Mouse (Mus musculus) forebrain, embryonic 15.5 days (tissue): ENCODE data around the gene Dazl. TPM values are rescaled to one million over a fixed set of nuclear protein-coding genes. Genes with fewer than 3 reads are reported as not detected.

ENCODE experiments used
- ATAC-seq: fragments of 200-750 bp; cut with Nextera tagmentation; replicated peaks from 2 replicates; pipeline ENCODE4 v1.8.0; 2017; ENCODE audit warnings: mild to moderate bottlenecking, moderate TSS enrichment, moderate library complexity
- H3K27ac ChIP-seq: fragments of 300-500 bp; sonication (generic); replicated peaks from 2 replicates; pipeline ENCODE4 v1.5.1; 2015; ENCODE audit warnings: mild to moderate bottlenecking, inconsistent platforms
- H3K27me3 ChIP-seq: fragments of 300-500 bp; sonication (generic); 2 replicates; pipeline ENCODE4 v1.6.1; 2015; ENCODE audit warnings: inconsistent platforms
- H3K36me3 ChIP-seq: fragments of 300-500 bp; sonication (generic); 2 replicates; pipeline ENCODE4 v1.6.1; 2015; ENCODE audit warnings: mild to moderate bottlenecking, inconsistent platforms
- H3K4me1 ChIP-seq: fragments of 300-500 bp; sonication (generic); 2 replicates; pipeline ENCODE4 v1.6.1; 2015; ENCODE audit warnings: inconsistent platforms
- H3K4me2 ChIP-seq: fragments of 300-500 bp; sonication (generic); replicated peaks from 2 replicates; pipeline ENCODE4 v1.6.1; 2015; ENCODE audit warnings: mild to moderate bottlenecking, inconsistent platforms
- H3K4me3 ChIP-seq: fragments of 300-500 bp; sonication (generic); 2 replicates; pipeline ENCODE4 v1.5.1; 2015; ENCODE audit warnings: mild to moderate bottlenecking, inconsistent platforms
- H3K9ac ChIP-seq: fragments of 300-500 bp; sonication (generic); replicated peaks from 2 replicates; pipeline ENCODE4 v1.6.1; 2015; ENCODE audit warnings: mild to moderate bottlenecking, inconsistent platforms
- H3K9me3 ChIP-seq: fragments of 300-500 bp; sonication (generic); 2 replicates; pipeline ENCODE4 v1.6.1; 2016; ENCODE audit warnings: inconsistent platforms
- WGBS: fragments of 180-500 bp; shearing (Covaris S2); methylation state at CpG from one replicate; pipeline ENCODE4 v1.1.7; 2015; ENCODE audit warnings: mixed read lengths; 5-methylcytosine and 5-hydroxymethylcytosine counted together
- polyA plus RNA-seq: library from polyadenylated mRNA; unstranded; fragments of >200 nt; fragmentation: Nextera tagmentation; extraction: Ambion mirVana; gene quantifications from 2 replicates; pipeline ENCODE4 v1.2.1, GENCODE M21; 2015

Dazl gene
- polyA plus RNA-seq, 1 experiment from 2014 or later, result 0.84 TPM

GRCm38 (mm10) chr17:50260856-50261255 lies 32.6 kb downstream of the Dazl start:
- H3K4me1 ChIP-seq, result no peaks in the 10 kb centered on the region
- no peak overlapping the region for H3K4me2 ChIP-seq
- no peak overlapping the region for H3K27ac ChIP-seq
- no peak overlapping the region for H3K9ac ChIP-seq
- no peaks in the 10 kb centered on the region for H3K9me3 ChIP-seq
- no peak for ATAC-seq
- H3K36me3 ChIP-seq, result no peaks in the 10 kb centered on the region
- H3K27me3 ChIP-seq, result no peaks in the 10 kb centered on the region
- H3K4me3 ChIP-seq, result no peak overlapping the region
- WGBS, result 87% methylated on average over 6 of the region's 6 CpGs

- Histone ChIP-seq H3K27me3 (no peaks in the 10 kb centered on the region), H3K36me3 (no peaks in the 10 kb centered on the region), H3K9ac (no peak overlapping the region), H3K4me3 (no peak overlapping the region), H3K27ac (no peak overlapping the region), H3K4me2 (no peak overlapping the region), H3K4me1 (no peaks in the 10 kb centered on the region), H3K9me3 (no peaks in the 10 kb centered on the region)
- ATAC-seq, result no peak
- 79% methylated on average over 6 of the region's 6 CpGs for WGBS
These were observed 46.8 kb downstream of the Dazl start for GRCm38 (mm10) chr17:50246605-50247004.

GRCm38 (mm10) chr17:50244675-50245074 lies 48.8 kb downstream of the Dazl start:
- H3K9me3 ChIP-seq, result no peaks in the 10 kb centered on the region
- no peak overlapping the region for H3K9ac ChIP-seq
- H3K27ac ChIP-seq, result no peak overlapping the region
- no peak overlapping the region for H3K4me2 ChIP-seq
- no peaks in the 10 kb centered on the region for H3K36me3 ChIP-seq
- ATAC-seq, result no peak
- H3K4me1 ChIP-seq, result no peaks in the 10 kb centered on the region
- no peak overlapping the region for H3K4me3 ChIP-seq
- no peaks in the 10 kb centered on the region for H3K27me3 ChIP-seq
- 78% methylated on average over 4 of the region's 4 CpGs for WGBS

GRCm38 (mm10) chr17:50243326-50243725 lies 50.1 kb downstream of the Dazl start:
- no peaks in the 10 kb centered on the region for H3K36me3 ChIP-seq
- WGBS, result 91% methylated on average over 11 of the region's 11 CpGs
- no peak for ATAC-seq

GRCm38 (mm10) chr17:50237818-50238610 lies 55.4 kb downstream of the Dazl start:
- Histone ChIP-seq H3K9ac (no peak overlapping the region), H3K9me3 (no peaks in the 10 kb centered on the region), H3K4me1 (peaks cover 17% of the 10 kb centered on the region), H3K27ac (no peak overlapping the region), H3K4me3 (no peak overlapping the region), H3K36me3 (no peaks in the 10 kb centered on the region), H3K27me3 (no peaks in the 10 kb centered on the region), H3K4me2 (no peak overlapping the region)
- WGBS, result 60% methylated on average over 11 of the region's 11 CpGs
- ATAC-seq, result peak; percentile 23

More at GRCm38 (mm10) chr17:50243326-50243725, 50.1 kb downstream of the Dazl start:
- Histone ChIP-seq H3K4me1 (no peaks in the 10 kb centered on the region), H3K27me3 (no peaks in the 10 kb centered on the region), H3K9ac (no peak overlapping the region), H3K27ac (no peak overlapping the region), H3K9me3 (no peaks in the 10 kb centered on the region), H3K4me3 (no peak overlapping the region), H3K4me2 (no peak overlapping the region)

- WGBS, result 6% methylated on average over 8 of the region's 8 CpGs
- H3K9ac ChIP-seq, result no peak overlapping the region
- H3K4me1 ChIP-seq, result peaks cover 17% of the 10 kb centered on the region
- H3K36me3 ChIP-seq, result no peaks in the 10 kb centered on the region
- ATAC-seq, result peak; percentile 90
- H3K4me3 ChIP-seq, result no peak overlapping the region
- no peaks in the 10 kb centered on the region for H3K27me3 ChIP-seq
- H3K27ac ChIP-seq, result peak overlapping the region; percentile 84
- no peak overlapping the region for H3K4me2 ChIP-seq
- no peaks in the 10 kb centered on the region for H3K9me3 ChIP-seq
These were observed 56.1 kb downstream of the Dazl start for GRCm38 (mm10) chr17:50237436-50237709.

GRCm38 (mm10) chr17:50236702-50237435 lies 56.6 kb downstream of the Dazl start:
- Histone ChIP-seq H3K4me1 (peaks cover 17% of the 10 kb centered on the region), H3K9ac (no peak overlapping the region), H3K27me3 (no peaks in the 10 kb centered on the region), H3K4me3 (no peak overlapping the region), H3K27ac (peak overlapping the region; percentile 84), H3K4me2 (no peak overlapping the region), H3K36me3 (no peaks in the 10 kb centered on the region), H3K9me3 (no peaks in the 10 kb centered on the region)
- ATAC-seq, result peak; percentile 92
- WGBS, result 7% methylated on average over 9 of the region's 9 CpGs

- 37% methylated on average over 13 of the region's 13 CpGs for WGBS
- H3K27ac ChIP-seq, result peak overlapping the region; percentile 84
- ATAC-seq, result peak; percentile 34
These were observed 57.3 kb downstream of the Dazl start for GRCm38 (mm10) chr17:50235943-50236701.

GRCm38 (mm10) chr17:50233956-50234355 lies 59.5 kb downstream of the Dazl start:
- H3K4me1 ChIP-seq, result peaks cover 17% of the 10 kb centered on the region
- no peaks in the 10 kb centered on the region for H3K27me3 ChIP-seq
- H3K27ac ChIP-seq, result no peak overlapping the region
- no peak overlapping the region for H3K4me2 ChIP-seq
- no peak for ATAC-seq
- H3K9me3 ChIP-seq, result no peaks in the 10 kb centered on the region
- no peaks in the 10 kb centered on the region for H3K36me3 ChIP-seq
- H3K4me3 ChIP-seq, result no peak overlapping the region
- 95% methylated on average over 5 of the region's 5 CpGs for WGBS
- no peak overlapping the region for H3K9ac ChIP-seq

More at GRCm38 (mm10) chr17:50235943-50236701, 57.3 kb downstream of the Dazl start:
- H3K9me3 ChIP-seq, result no peaks in the 10 kb centered on the region
- no peak overlapping the region for H3K4me3 ChIP-seq
- no peak overlapping the region for H3K9ac ChIP-seq
- no peaks in the 10 kb centered on the region for H3K36me3 ChIP-seq
- peaks cover 17% of the 10 kb centered on the region for H3K4me1 ChIP-seq
- no peak overlapping the region for H3K4me2 ChIP-seq
- H3K27me3 ChIP-seq, result no peaks in the 10 kb centered on the region

- no peak for ATAC-seq
- H3K4me1 ChIP-seq, result peaks cover 14% of the 10 kb centered on the region
- WGBS, result 78% methylated on average over 11 of the region's 11 CpGs
These were observed 60.6 kb downstream of the Dazl start for GRCm38 (mm10) chr17:50232821-50233220.

GRCm38 (mm10) chr17:50231206-50231605 lies 62.2 kb downstream of the Dazl start:
- no peak for ATAC-seq
- 91% methylated on average over 8 of the region's 8 CpGs for WGBS
- Histone ChIP-seq H3K4me2 (no peak overlapping the region), H3K27ac (no peak overlapping the region), H3K9ac (no peak overlapping the region), H3K4me1 (peaks cover 3% of the 10 kb centered on the region; the same call in 1 of the 2 replicates), H3K4me3 (no peak overlapping the region), H3K9me3 (no peaks in the 10 kb centered on the region), H3K36me3 (no peaks in the 10 kb centered on the region), H3K27me3 (no peaks in the 10 kb centered on the region)

More at GRCm38 (mm10) chr17:50232821-50233220, 60.6 kb downstream of the Dazl start:
- Histone ChIP-seq H3K9me3 (no peaks in the 10 kb centered on the region), H3K36me3 (no peaks in the 10 kb centered on the region), H3K9ac (no peak overlapping the region), H3K4me3 (no peak overlapping the region), H3K27ac (no peak overlapping the region), H3K27me3 (no peaks in the 10 kb centered on the region), H3K4me2 (no peak overlapping the region)

GRCm38 (mm10) chr17:50229534-50229933 lies 63.9 kb downstream of the Dazl start:
- 72% methylated on average over 4 of the region's 4 CpGs for WGBS
- H3K9ac ChIP-seq, result no peak overlapping the region
- no peaks in the 10 kb centered on the region for H3K9me3 ChIP-seq
- H3K36me3 ChIP-seq, result no peaks in the 10 kb centered on the region
- no peak overlapping the region for H3K27ac ChIP-seq
- no peak overlapping the region for H3K4me2 ChIP-seq
- H3K27me3 ChIP-seq, result no peaks in the 10 kb centered on the region
- H3K4me1 ChIP-seq, result no peaks in the 10 kb centered on the region
- ATAC-seq, result no peak
- H3K4me3 ChIP-seq, result no peak overlapping the region
